Mouse (Mus musculus): ENCODE measurements at regions not wholly inside any gene's neighbourhood (a gene's known extent, or its start where the extent isn't known, plus 50 kb on each side); places are given as distances from the start of the nearest gene placed in this dataset.

- intact Hi-C loops (cut with DNase I): no loop called here
- TF ChIP-seq CTCF (IDR thresholded peaks at IDR 0.05): no peak
- no peak for DNase-seq (ENCODE audit: extremely low spot score in 1 of 2, low spot score in 2 of 2)
- H3K4me3 ChIP-seq: no peak overlapping the region
- no peak overlapping the region for H3K27ac ChIP-seq
Measured at GRCm38 (mm10) chr12:28309226-28309625, 243.0 kb downstream of the Dcdc2c start.

DNA sequence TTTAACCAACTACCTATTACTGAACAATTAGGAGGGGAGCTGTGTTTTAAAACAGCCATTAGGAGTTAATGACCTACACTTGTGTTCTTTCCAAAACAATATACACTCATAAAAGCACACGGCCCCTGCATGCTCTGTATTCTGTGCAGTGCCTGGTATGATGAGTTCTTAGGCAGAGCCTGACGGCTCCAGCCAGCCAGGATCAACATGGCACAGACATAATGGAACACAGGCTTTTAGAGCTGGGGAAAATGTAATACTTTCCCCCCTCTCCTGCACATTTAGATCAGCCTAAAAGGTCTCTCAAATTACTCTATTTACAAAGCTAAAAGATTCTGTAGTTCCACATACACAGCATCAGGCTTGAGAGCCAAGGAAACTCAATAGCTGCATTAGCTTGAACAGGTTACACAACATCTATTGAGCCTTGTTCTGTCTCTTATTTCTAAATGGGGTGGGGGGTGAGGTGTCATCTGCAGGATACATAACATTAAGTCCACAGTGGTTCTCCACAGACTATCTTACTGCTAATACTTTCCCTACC lies 250.1 kb downstream of the Dcdc2c start:
- no peak for DNase-seq (ENCODE audit: extremely low spot score in 1 of 2, low spot score in 2 of 2)
- TF ChIP-seq CTCF (IDR thresholded peaks at IDR 0.05): no peak
- intact Hi-C loops (cut with DNase I): no loop called here
- Histone ChIP-seq H3K27ac (no peak overlapping the region), H3K4me3 (no peak overlapping the region)

GRCm38 (mm10) chr12:28288376-28288896 lies 263.8 kb downstream of the Dcdc2c start:
- Histone ChIP-seq H3K27ac (no peak overlapping the region), H3K4me3 (no peak overlapping the region)
- DNase-seq (ENCODE audit: extremely low spot score in 1 of 2, low spot score in 2 of 2): no peak
- no peak for TF ChIP-seq CTCF (IDR thresholded peaks at IDR 0.05)
- intact Hi-C loops (cut with DNase I): no loop called here

DNA sequence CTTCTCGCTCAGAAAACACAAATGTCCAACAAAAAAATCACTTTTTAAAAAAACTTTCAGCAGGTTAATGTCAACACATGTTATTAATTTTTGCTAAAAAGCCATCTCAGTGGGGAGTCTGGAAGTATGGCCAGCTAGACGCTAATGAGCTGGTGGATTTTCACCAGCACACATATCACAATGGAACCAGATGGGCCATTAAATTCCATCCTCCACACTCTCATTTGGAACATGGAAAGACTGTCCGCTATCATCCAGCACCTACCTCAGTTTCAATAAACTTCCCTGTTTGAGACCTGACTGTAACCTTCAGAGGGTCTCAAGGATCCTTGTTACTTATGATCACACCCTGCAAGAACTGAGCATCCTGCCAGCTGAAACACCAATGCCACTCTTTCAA lies 296.7 kb downstream of the Dcdc2c start:
- no peak for TF ChIP-seq CTCF (IDR thresholded peaks at IDR 0.05)
- Histone ChIP-seq H3K4me3 (no peak overlapping the region), H3K27ac (no peak overlapping the region)
- no peak for DNase-seq (ENCODE audit: extremely low spot score in 1 of 2, low spot score in 2 of 2)
- intact Hi-C loops (cut with DNase I): no loop called here

GRCm38 (mm10) chr12:28250526-28250925 lies 301.7 kb downstream of the Dcdc2c start:
- no peak for DNase-seq (ENCODE audit: extremely low spot score in 1 of 2, low spot score in 2 of 2)
- no peak overlapping the region for H3K27ac ChIP-seq
- intact Hi-C loops (cut with DNase I): loop anchor here (5.0 kb wide), 2 partner anchors 182 to 1718 kb away; no protein-coding TSS in a partner anchor
- TF ChIP-seq CTCF (IDR thresholded peaks at IDR 0.05): no peak
- no peak overlapping the region for H3K4me3 ChIP-seq

- TF ChIP-seq CTCF (IDR thresholded peaks at IDR 0.05): peak; percentile 79
- intact Hi-C loops (cut with DNase I): loop anchor here (5.0 kb wide), 2 partner anchors 651 to 906 kb away; partner anchors contain the start of gene Sox11
- DNase-seq (ENCODE audit: extremely low spot score in 1 of 2, low spot score in 2 of 2): peak; percentile 20 to 43
- Histone ChIP-seq H3K4me3 (no peak overlapping the region), H3K27ac (no peak overlapping the region)
Measured at GRCm38 (mm10) chr12:28248749-28249148, 303.4 kb downstream of the Dcdc2c start.

- no peak overlapping the region for H3K27ac ChIP-seq
- DNase-seq (ENCODE audit: extremely low spot score in 1 of 2, low spot score in 2 of 2): peak; percentile 16 to 53
- no peak for TF ChIP-seq CTCF (IDR thresholded peaks at IDR 0.05)
- H3K4me3 ChIP-seq: no peak overlapping the region
- intact Hi-C loops (cut with DNase I): loop anchor here (5.0 kb wide), 2 partner anchors 651 to 906 kb away; partner anchors contain the start of gene Sox11
Measured at GRCm38 (mm10) chr12:28248287-28248686, 303.9 kb downstream of the Dcdc2c start.

DNA sequence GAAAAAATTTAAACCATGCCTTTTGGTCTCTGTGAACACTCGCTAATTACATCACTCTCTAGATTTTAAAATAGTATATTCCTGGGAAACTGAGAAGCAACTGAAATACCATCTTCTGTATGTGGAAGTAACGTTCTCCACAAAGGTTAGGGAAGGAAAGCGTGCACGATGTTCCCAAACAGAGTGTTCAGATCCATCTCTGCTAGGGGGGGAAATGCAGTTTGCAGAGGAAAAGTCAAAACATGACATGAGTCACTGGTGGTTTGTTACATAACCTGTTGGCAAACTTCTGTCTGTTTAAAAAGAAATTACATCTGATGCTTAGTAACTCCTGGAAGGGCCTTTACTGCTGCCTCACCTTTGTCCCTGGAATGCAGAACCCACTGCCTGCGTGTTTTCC lies 314.2 kb downstream of the Dcdc2c start:
- Histone ChIP-seq H3K27ac (peak overlapping the region; percentile 20; the same call in 1 of the 2 replicates), H3K4me3 (no peak overlapping the region)
- intact Hi-C loops (cut with DNase I): loop anchor here (5.0 kb wide), 1 partner anchor 261 kb away; no protein-coding TSS in a partner anchor
- TF ChIP-seq CTCF (IDR thresholded peaks at IDR 0.05): no peak
- DNase-seq (ENCODE audit: extremely low spot score in 1 of 2, low spot score in 2 of 2): peak; percentile 28 to 41

GRCm38 (mm10) chr12:28237041-28237440 lies 315.2 kb downstream of the Dcdc2c start:
- intact Hi-C loops (cut with DNase I): loop anchor here (5.0 kb wide), 1 partner anchor 260 kb away; no protein-coding TSS in a partner anchor
- H3K27ac ChIP-seq: no peak overlapping the region
- TF ChIP-seq CTCF (IDR thresholded peaks at IDR 0.05): no peak

GRCm38 (mm10) chr12:28202847-28203246 lies 349.4 kb downstream of the Dcdc2c start:
- no peak overlapping the region for H3K27ac ChIP-seq
- no peak for DNase-seq (ENCODE audit: extremely low spot score in 1 of 2, low spot score in 2 of 2)
- H3K4me3 ChIP-seq: no peak overlapping the region
- intact Hi-C loops (cut with DNase I): no loop called here
- no peak for TF ChIP-seq CTCF (IDR thresholded peaks at IDR 0.05)

More at GRCm38 (mm10) chr12:28237041-28237440, 315.2 kb downstream of the Dcdc2c start:
- DNase-seq (ENCODE audit: extremely low spot score in 1 of 2, low spot score in 2 of 2): no peak
- no peak overlapping the region for H3K4me3 ChIP-seq

DNA sequence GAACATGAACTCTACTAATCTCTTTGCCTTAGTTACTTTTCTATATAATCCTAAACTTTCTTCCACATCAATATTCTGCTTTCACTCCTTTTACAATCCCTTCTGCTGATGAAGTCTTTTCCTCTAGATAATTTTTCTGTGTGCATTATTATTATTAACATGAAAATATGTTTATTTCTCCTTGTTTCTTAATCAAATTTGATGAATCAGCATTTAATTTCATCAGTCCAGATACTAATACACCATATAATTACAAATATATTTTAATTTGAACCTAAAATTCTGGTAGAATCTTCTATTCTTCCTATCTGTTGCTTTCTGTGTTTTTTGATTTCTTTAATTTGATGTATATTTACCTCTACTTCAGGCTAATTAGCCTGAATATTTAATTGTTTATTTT lies 365.5 kb downstream of the Dcdc2c start:
- H3K4me3 ChIP-seq: no peak overlapping the region
- no peak for DNase-seq (ENCODE audit: extremely low spot score in 1 of 2, low spot score in 2 of 2)
- no peak overlapping the region for H3K27ac ChIP-seq
- intact Hi-C loops (cut with DNase I): no loop called here
- no peak for TF ChIP-seq CTCF (IDR thresholded peaks at IDR 0.05)

DNA sequence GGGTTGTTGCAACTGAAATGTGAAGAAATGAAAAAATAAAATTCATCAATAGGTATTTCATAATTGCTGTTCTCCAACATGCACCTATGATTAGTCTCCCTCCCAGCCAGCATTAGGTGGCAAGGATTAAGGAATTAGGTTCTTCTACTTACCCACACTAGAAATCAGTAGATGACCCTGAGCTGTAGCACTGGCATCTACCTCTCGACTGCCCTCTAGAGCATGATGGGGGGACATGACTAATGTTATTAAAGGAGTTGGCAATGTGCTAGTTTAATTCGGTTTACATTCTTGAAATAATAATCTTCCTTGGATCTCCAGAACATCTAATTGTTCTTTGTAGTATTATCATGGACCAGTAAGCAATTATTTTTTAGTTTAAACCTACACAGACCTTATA lies 370.9 kb downstream of the Dcdc2c start:
- intact Hi-C loops (cut with DNase I): no loop called here
- no peak overlapping the region for H3K27ac ChIP-seq
- no peak; the same call in 1 of the 2 replicates for TF ChIP-seq CTCF (IDR thresholded peaks at IDR 0.05)
- H3K4me3 ChIP-seq: no peak overlapping the region
- no peak for DNase-seq (ENCODE audit: extremely low spot score in 1 of 2, low spot score in 2 of 2)

- Histone ChIP-seq H3K4me3 (no peak overlapping the region), H3K27ac (no peak overlapping the region)
- TF ChIP-seq CTCF (IDR thresholded peaks at IDR 0.05): no peak
- no peak for DNase-seq (ENCODE audit: extremely low spot score in 1 of 2, low spot score in 2 of 2)
- intact Hi-C loops (cut with DNase I): no loop called here
Measured at GRCm38 (mm10) chr12:28176016-28176415, 376.2 kb downstream of the Dcdc2c start.
